Mouse (Mus musculus): ENCODE measurements at regions not wholly inside any gene's neighbourhood (a gene's known extent, or its start where the extent isn't known, plus 50 kb on each side); places are given as distances from the start of the nearest gene placed in this dataset.

- Histone ChIP-seq H3K9ac (ENCODE audit: low read length) (no peak overlapping the region), H3K9me3 (ENCODE audit: control insufficient read depth, low read length) (no peaks in the 10 kb centered on the region), H3K36me3 (ENCODE audit: control insufficient read depth, insufficient read depth, low read length) (no peaks in the 10 kb centered on the region), H3K4me2 (ENCODE audit: low read length) (no peak overlapping the region), H3K4me1 (replicated peaks; ENCODE audit: control insufficient read depth, insufficient read depth, low read length) (peaks cover 18% of the 10 kb centered on the region), H3K27me3 (replicated peaks; ENCODE audit: control insufficient read depth, insufficient read depth, low read length) (no peaks in the 10 kb centered on the region), H3K27ac (ENCODE audit: low read depth) (peak overlapping the region; percentile 64; the same call in 1 of the 2 replicates), H3K4me3 (ENCODE audit: low read depth, low read length) (no peak overlapping the region)
- 39% methylated on average over 3 of the region's 3 CpGs for WGBS
- ATAC-seq (replicated peaks; ENCODE audit: low FRiP score, low TSS enrichment, low read depth): no peak
- DNase-seq (ENCODE audit: low spot score): no peak
These were observed 118.9 kb upstream of the Maf start for GRCm38 (mm10) chr8:115826516-115826915.

- Histone ChIP-seq H3K4me1 (replicated peaks; ENCODE audit: control insufficient read depth, insufficient read depth, low read length) (peaks cover 18% of the 10 kb centered on the region), H3K27ac (ENCODE audit: low read depth) (peak overlapping the region; percentile 64; the same call in 1 of the 2 replicates), H3K36me3 (ENCODE audit: control insufficient read depth, insufficient read depth, low read length) (no peaks in the 10 kb centered on the region), H3K4me2 (ENCODE audit: low read length) (no peak overlapping the region), H3K4me3 (ENCODE audit: low read depth, low read length) (no peak overlapping the region), H3K9me3 (ENCODE audit: control insufficient read depth, low read length) (no peaks in the 10 kb centered on the region), H3K27me3 (replicated peaks; ENCODE audit: control insufficient read depth, insufficient read depth, low read length) (no peaks in the 10 kb centered on the region), H3K9ac (ENCODE audit: low read length) (no peak overlapping the region)
- 48% methylated on average over 5 of the region's 5 CpGs for WGBS
- ATAC-seq (replicated peaks; ENCODE audit: low FRiP score, low TSS enrichment, low read depth): 0 out of 2 replicates have a peak, but pooled peaks have one; percentile 36
- no peak for DNase-seq (ENCODE audit: low spot score)
These were observed 118.4 kb upstream of the Maf start for GRCm38 (mm10) chr8:115825899-115826502.

DNA sequence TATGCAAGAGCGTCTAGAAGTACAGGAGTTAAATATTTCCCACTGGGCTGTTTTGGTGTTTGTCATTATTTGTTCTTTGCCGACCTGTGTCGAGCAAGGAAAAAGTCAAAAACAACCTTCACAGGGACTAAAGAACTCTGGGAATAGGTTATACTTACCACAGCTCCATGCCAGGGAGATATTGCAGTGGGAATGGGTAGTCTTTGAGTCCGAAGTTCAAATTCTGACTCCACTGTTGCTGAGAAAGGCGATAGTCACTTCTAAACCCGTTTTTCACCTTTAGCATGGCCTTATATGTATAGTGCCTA is 116.8 kb upstream of the Maf start:
- no peak overlapping the region for H3K4me2 ChIP-seq (ENCODE audit: low read length)
- no peaks in the 10 kb centered on the region for H3K36me3 ChIP-seq (ENCODE audit: control insufficient read depth, insufficient read depth, low read length)
- DNase-seq (ENCODE audit: low spot score) (no peak), ATAC-seq (replicated peaks; ENCODE audit: low FRiP score, low TSS enrichment, low read depth) (no peak)
- no peak overlapping the region for H3K9ac ChIP-seq (ENCODE audit: low read length)
- H3K9me3 ChIP-seq (ENCODE audit: control insufficient read depth, low read length): no peaks in the 10 kb centered on the region
- H3K4me1 ChIP-seq (replicated peaks; ENCODE audit: control insufficient read depth, insufficient read depth, low read length): peaks cover 18% of the 10 kb centered on the region
- H3K27me3 ChIP-seq (replicated peaks; ENCODE audit: control insufficient read depth, insufficient read depth, low read length): no peaks in the 10 kb centered on the region
- H3K27ac ChIP-seq (ENCODE audit: low read depth): no peak overlapping the region
- H3K4me3 ChIP-seq (ENCODE audit: low read depth, low read length): no peak overlapping the region
- WGBS: 92% methylated on average over 6 of the region's 6 CpGs

DNA sequence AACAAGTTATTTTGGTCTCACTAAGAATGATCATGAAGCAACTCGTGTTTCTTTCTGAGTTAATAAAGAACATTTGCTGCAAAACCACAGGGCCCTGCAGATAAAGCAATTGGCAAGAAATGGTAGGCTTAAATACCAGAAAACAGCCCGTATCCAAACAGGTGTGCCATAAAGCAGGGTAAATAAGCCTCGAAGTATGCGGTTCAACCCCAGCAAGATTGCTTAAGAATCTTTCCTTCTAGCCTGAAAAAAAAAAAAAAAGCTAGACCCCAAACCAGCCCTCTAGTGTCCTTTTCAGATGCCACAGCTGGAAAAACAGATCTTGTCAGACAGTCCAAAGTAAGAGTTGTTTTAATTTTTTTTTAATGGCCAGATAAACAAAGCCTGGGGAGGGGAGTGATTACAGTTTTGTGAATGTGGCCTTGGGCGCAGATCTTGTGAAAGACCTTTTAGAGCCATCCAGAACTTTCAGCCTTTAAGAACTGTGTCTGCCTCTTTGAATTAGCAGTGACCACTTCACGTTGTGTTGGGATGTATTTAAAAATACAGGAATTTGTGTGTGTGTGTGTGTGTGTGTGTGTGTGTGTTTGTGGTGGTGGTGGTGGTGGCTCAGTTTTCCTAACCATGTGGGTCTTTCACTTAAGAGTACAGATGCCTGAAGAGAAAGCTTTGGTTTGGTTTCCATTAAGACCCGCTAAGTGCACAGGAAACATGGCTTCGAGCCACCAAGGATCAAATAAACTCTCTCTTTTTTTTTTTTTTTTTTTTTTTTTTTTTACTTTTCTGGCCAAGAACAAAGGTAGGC is 116.3 kb upstream of the Maf start:
- no peaks in the 10 kb centered on the region for H3K9me3 ChIP-seq (ENCODE audit: control insufficient read depth, low read length)
- H3K27me3 ChIP-seq (replicated peaks; ENCODE audit: control insufficient read depth, insufficient read depth, low read length): no peaks in the 10 kb centered on the region
- no peak for ATAC-seq (replicated peaks; ENCODE audit: low FRiP score, low TSS enrichment, low read depth)
- H3K4me1 ChIP-seq (replicated peaks; ENCODE audit: control insufficient read depth, insufficient read depth, low read length): peaks cover 18% of the 10 kb centered on the region
- no peak overlapping the region for H3K27ac ChIP-seq (ENCODE audit: low read depth)
- no peaks in the 10 kb centered on the region for H3K36me3 ChIP-seq (ENCODE audit: control insufficient read depth, insufficient read depth, low read length)
- no peak overlapping the region for H3K4me3 ChIP-seq (ENCODE audit: low read depth, low read length)
- no peak for DNase-seq (ENCODE audit: low spot score)
- WGBS: 72% methylated on average over 8 of the region's 8 CpGs
- H3K4me2 ChIP-seq (ENCODE audit: low read length): no peak overlapping the region
- no peak overlapping the region for H3K9ac ChIP-seq (ENCODE audit: low read length)

- ATAC-seq (replicated peaks; ENCODE audit: low FRiP score, low TSS enrichment, low read depth) (no peak), DNase-seq (ENCODE audit: low spot score) (no peak)
- 73% methylated on average over 4 of the region's 4 CpGs for WGBS
- Histone ChIP-seq H3K27me3 (replicated peaks; ENCODE audit: control insufficient read depth, insufficient read depth, low read length) (no peaks in the 10 kb centered on the region), H3K4me2 (ENCODE audit: low read length) (no peak overlapping the region), H3K4me3 (ENCODE audit: low read depth, low read length) (no peak overlapping the region), H3K27ac (ENCODE audit: low read depth) (no peak overlapping the region), H3K9ac (ENCODE audit: low read length) (no peak overlapping the region), H3K36me3 (ENCODE audit: control insufficient read depth, insufficient read depth, low read length) (no peaks in the 10 kb centered on the region), H3K9me3 (ENCODE audit: control insufficient read depth, low read length) (no peaks in the 10 kb centered on the region), H3K4me1 (replicated peaks; ENCODE audit: control insufficient read depth, insufficient read depth, low read length) (no peaks in the 10 kb centered on the region)
These were observed 105.8 kb upstream of the Maf start for GRCm38 (mm10) chr8:115813426-115813825.

DNA sequence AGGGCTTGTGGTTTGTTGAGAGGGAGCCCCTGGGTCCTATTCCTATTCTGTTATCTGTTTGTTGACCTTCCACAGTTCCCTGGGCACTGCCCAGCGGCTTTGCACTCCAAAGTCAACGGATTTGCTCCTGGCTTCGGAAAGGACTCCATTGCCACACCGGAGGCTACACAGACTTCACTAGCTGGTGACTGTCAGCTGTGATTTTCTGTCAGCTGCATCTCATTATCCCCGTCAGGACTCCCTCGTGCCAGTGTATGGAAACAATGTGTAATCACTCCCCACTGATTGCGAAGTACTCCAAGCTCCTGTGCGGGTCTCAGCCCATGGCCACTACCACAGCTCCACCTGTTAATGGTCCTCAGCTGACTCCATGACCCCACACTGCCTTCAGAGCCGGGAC is 99.0 kb upstream of the Maf start:
- WGBS: 70% methylated on average over 9 of the region's 9 CpGs
- no peak overlapping the region for H3K27ac ChIP-seq (ENCODE audit: low read depth)
- ATAC-seq (replicated peaks; ENCODE audit: low FRiP score, low TSS enrichment, low read depth): no peak

GRCm38 (mm10) chr8:115806139-115806538 is 98.5 kb upstream of the Maf start:
- Histone ChIP-seq H3K4me3 (ENCODE audit: low read depth, low read length) (no peak overlapping the region), H3K4me1 (replicated peaks; ENCODE audit: control insufficient read depth, insufficient read depth, low read length) (no peaks in the 10 kb centered on the region), H3K9me3 (ENCODE audit: control insufficient read depth, low read length) (no peaks in the 10 kb centered on the region), H3K27me3 (replicated peaks; ENCODE audit: control insufficient read depth, insufficient read depth, low read length) (no peaks in the 10 kb centered on the region), H3K27ac (ENCODE audit: low read depth) (no peak overlapping the region), H3K4me2 (ENCODE audit: low read length) (no peak overlapping the region), H3K9ac (ENCODE audit: low read length) (no peak overlapping the region), H3K36me3 (ENCODE audit: control insufficient read depth, insufficient read depth, low read length) (no peaks in the 10 kb centered on the region)
- 51% methylated on average over 6 of the region's 6 CpGs for WGBS
- ATAC-seq (replicated peaks; ENCODE audit: low FRiP score, low TSS enrichment, low read depth): no peak
- DNase-seq (ENCODE audit: low spot score): no peak

More for the DNA sequence above, 99.0 kb upstream of the Maf start:
- Histone ChIP-seq H3K4me1 (replicated peaks; ENCODE audit: control insufficient read depth, insufficient read depth, low read length) (no peaks in the 10 kb centered on the region), H3K4me3 (ENCODE audit: low read depth, low read length) (no peak overlapping the region), H3K36me3 (ENCODE audit: control insufficient read depth, insufficient read depth, low read length) (no peaks in the 10 kb centered on the region), H3K4me2 (ENCODE audit: low read length) (no peak overlapping the region), H3K27me3 (replicated peaks; ENCODE audit: control insufficient read depth, insufficient read depth, low read length) (no peaks in the 10 kb centered on the region), H3K9ac (ENCODE audit: low read length) (no peak overlapping the region), H3K9me3 (ENCODE audit: control insufficient read depth, low read length) (no peaks in the 10 kb centered on the region)
- DNase-seq (ENCODE audit: low spot score): no peak

DNA sequence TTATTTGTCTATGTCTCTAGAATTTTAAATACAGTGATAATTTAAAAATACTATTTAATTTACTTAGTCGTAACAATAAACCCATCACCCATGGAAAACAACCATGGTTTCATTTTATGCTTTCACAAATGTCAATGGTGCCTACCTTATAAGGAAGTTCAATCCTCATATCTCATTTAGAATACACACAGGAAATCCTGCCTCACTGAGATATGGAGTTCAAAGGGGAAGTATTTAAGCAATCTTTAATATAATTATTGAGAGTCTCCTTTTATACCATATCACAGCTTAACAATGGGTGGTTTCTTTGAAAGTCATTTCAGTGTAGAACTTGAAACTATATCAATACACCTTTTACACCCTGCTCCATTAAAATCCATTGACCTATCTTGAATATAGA is 86.0 kb upstream of the Maf start:
- Histone ChIP-seq H3K9ac (ENCODE audit: low read length) (no peak overlapping the region), H3K27ac (ENCODE audit: low read depth) (no peak overlapping the region), H3K4me2 (ENCODE audit: low read length) (no peak overlapping the region), H3K9me3 (ENCODE audit: control insufficient read depth, low read length) (no peaks in the 10 kb centered on the region), H3K27me3 (replicated peaks; ENCODE audit: control insufficient read depth, insufficient read depth, low read length) (no peaks in the 10 kb centered on the region), H3K4me1 (replicated peaks; ENCODE audit: control insufficient read depth, insufficient read depth, low read length) (no peaks in the 10 kb centered on the region), H3K4me3 (ENCODE audit: low read depth, low read length) (no peak overlapping the region), H3K36me3 (ENCODE audit: control insufficient read depth, insufficient read depth, low read length) (no peaks in the 10 kb centered on the region)
- WGBS: 76% methylated on average over 1 of the region's 1 CpGs
- DNase-seq (ENCODE audit: low spot score): no peak
- ATAC-seq (replicated peaks; ENCODE audit: low FRiP score, low TSS enrichment, low read depth): no peak

DNA sequence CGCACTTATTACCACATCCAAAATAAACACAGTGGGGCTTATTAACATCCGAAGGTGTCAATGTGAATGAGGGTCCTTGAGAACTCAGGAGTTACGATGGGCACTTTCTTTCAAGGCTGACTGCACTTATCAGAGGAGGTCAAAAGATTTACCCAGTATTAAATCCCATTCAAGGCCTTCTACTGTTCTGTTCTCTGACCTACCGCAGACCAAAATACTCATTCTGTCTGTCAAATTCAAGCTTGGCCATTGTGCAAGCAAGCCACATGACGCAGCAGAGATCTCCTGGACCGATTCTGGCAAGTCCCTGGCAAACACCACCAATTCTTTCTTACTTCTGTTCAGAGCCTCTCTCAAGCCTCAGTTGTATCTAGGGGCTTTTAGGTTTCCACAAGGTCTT is 80.8 kb upstream of the Maf start:
- no peaks in the 10 kb centered on the region for H3K36me3 ChIP-seq (ENCODE audit: control insufficient read depth, insufficient read depth, low read length)
- ATAC-seq (replicated peaks; ENCODE audit: low FRiP score, low TSS enrichment, low read depth) (no peak), DNase-seq (ENCODE audit: low spot score) (no peak)
- H3K4me1 ChIP-seq (replicated peaks; ENCODE audit: control insufficient read depth, insufficient read depth, low read length): no peaks in the 10 kb centered on the region
- H3K4me2 ChIP-seq (ENCODE audit: low read length): no peak overlapping the region
- no peak overlapping the region for H3K27ac ChIP-seq (ENCODE audit: low read depth)
- H3K27me3 ChIP-seq (replicated peaks; ENCODE audit: control insufficient read depth, insufficient read depth, low read length): no peaks in the 10 kb centered on the region
- 0 out of 2 replicates have a peak, but pooled peaks cover 3% of the 10 kb centered on the region for H3K9me3 ChIP-seq (ENCODE audit: control insufficient read depth, low read length)
- H3K4me3 ChIP-seq (ENCODE audit: low read depth, low read length): no peak overlapping the region
- WGBS: 72% methylated on average over 6 of the region's 6 CpGs
- H3K9ac ChIP-seq (ENCODE audit: low read length): no peak overlapping the region
